Mouse (Mus musculus) intestine, embryonic 15.5 days (tissue): Measurements from ENCODE around the gene Smim5. TPM values are rescaled to one million over a fixed set of nuclear protein-coding genes. Genes with fewer than 3 reads are reported as not detected.

ENCODE experiments used
- ATAC-seq: fragments of 200-750 bp; cut with Nextera tagmentation; 2 replicates; pipeline ENCODE4 v1.8.0; 2017; ENCODE audit warnings: moderate TSS enrichment, moderate library complexity
- H3K27ac ChIP-seq: fragments of 300-500 bp; sonication (generic); 2 replicates; pipeline ENCODE4 v1.5.1; 2015; ENCODE audit warnings: mild to moderate bottlenecking, inconsistent platforms
- H3K27me3 ChIP-seq: fragments of 300-500 bp; sonication (generic); replicated peaks from 2 replicates; pipeline ENCODE4 v1.6.1; 2015; ENCODE audit warnings: inconsistent platforms
- H3K36me3 ChIP-seq: fragments of 300-500 bp; sonication (generic); 2 replicates; pipeline ENCODE4 v1.6.1; 2015; ENCODE audit warnings: inconsistent platforms
- H3K4me1 ChIP-seq: fragments of 300-500 bp; sonication (generic); replicated peaks from 2 replicates; pipeline ENCODE4 v1.6.1; 2015; ENCODE audit warnings: inconsistent platforms
- H3K4me2 ChIP-seq: fragments of 300-500 bp; sonication (generic); replicated peaks from 2 replicates; pipeline ENCODE4 v1.6.1; 2015; ENCODE audit warnings: mild to moderate bottlenecking, inconsistent platforms
- H3K4me3 ChIP-seq: fragments of 300-500 bp; sonication (generic); replicated peaks from 2 replicates; pipeline ENCODE4 v1.5.1; 2015; ENCODE audit warnings: inconsistent platforms
- H3K9ac ChIP-seq: fragments of 300-500 bp; sonication (generic); 2 replicates; pipeline ENCODE4 v1.6.1; 2015; ENCODE audit warnings: inconsistent platforms
- H3K9me3 ChIP-seq: fragments of 300-500 bp; sonication (generic); 2 replicates; pipeline ENCODE4 v1.6.1; 2016; ENCODE audit warnings: inconsistent platforms
- WGBS: fragments of 180-500 bp; shearing (Covaris S2); methylation state at CpG from one replicate; pipeline ENCODE4 v1.1.7; 2015; 5-methylcytosine and 5-hydroxymethylcytosine counted together
- polyA plus RNA-seq: library from polyadenylated mRNA; unstranded; fragments of >200 nt; fragmentation: Nextera tagmentation; extraction: Ambion mirVana; gene quantifications from 2 replicates; pipeline ENCODE4 v1.2.1, GENCODE M21; 2015

The Smim5 gene
- polyA plus RNA-seq, 1 experiment from 2014 or later = 1.6 TPM

DNA sequence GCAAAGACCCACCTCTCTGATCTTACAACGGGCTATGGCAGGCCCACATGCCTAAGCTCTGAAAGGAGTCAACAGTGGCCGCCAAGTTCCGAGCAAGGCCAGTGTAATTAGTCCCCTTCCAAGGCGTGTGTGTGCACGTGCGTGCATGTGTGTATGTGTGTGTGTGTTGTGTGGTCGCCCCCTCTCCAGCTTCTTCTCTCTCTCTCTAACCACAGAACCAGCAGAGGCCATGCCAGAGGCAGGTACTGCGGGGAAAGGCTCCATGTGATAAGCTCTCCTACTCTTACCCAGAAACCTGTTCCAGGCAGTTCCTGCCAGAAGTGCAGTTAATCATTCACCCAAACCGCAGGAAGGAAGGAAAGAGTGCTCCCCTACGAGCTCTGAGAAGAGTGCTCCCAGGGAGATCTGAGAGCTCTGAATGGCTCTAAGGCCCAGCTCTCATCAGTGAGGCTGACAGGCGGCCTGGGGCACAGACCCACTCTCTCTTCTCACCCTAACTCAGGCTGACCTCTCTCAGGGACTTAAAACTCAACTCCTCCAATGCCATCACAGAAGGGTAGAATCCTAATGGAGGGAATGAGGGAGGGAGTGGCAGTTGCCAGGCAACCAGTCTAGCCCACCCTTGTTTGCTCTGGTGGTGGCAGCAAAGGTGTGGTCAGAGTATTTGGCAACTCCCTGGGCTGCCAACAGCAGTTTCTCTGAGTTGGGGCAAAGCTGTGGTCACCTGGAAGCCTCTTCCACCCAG lies 12.0 kb downstream of the Smim5 start, which contains the start of gene Smim6:
Smim6 (plus strand) TSS at position 386 of the 745 bp plus-strand sequence.
- H3K27ac ChIP-seq = peak within 1 kb of the TSS; percentile 92
- H3K27me3 ChIP-seq = no peaks in the 10 kb centered on the region
- H3K4me3 ChIP-seq = peak within 1 kb of the TSS; percentile 23
- peak; percentile 94 for ATAC-seq
- H3K9me3 ChIP-seq = no peaks in the 10 kb centered on the region
- WGBS = 47% methylated on average over 11 of the region's 11 CpGs
- peak within 1 kb of the TSS; percentile 48 for H3K4me2 ChIP-seq
- peaks cover 10% of the 10 kb centered on the region; the same call in 1 of the 2 replicates for H3K4me1 ChIP-seq
- H3K9ac ChIP-seq = peak within 1 kb of the TSS; percentile 20; the same call in 1 of the 2 replicates
- H3K36me3 ChIP-seq = 0 out of 2 replicates have a peak, but pooled peaks cover 2% of the 10 kb centered on the region

DNA sequence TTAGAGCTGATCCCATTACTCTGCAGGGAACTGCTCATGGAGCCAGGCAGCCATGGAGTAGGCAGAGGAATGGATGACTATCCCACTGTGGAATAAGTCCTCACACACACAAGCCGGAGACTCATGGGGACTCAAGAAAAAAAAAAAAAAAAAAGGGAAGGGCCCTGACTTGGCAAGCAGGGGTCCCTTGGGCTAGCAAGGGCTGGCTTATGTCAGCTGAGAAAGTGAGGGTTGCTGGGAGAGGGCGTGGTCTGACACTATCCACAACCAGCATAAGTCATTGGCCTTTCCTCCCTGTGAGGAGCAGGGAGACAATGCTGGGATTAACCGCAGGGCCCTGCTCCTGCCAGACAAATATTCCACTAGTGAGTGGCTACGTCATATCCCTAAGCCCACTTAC lies 16.8 kb downstream of the Smim5 start:
- no peak overlapping the region for H3K9ac ChIP-seq
- H3K4me3 ChIP-seq = no peak overlapping the region
- H3K4me2 ChIP-seq = no peak overlapping the region
- no peaks in the 10 kb centered on the region for H3K9me3 ChIP-seq
- H3K27me3 ChIP-seq = no peaks in the 10 kb centered on the region
- 0 out of 2 replicates have a peak, but pooled peaks cover 2% of the 10 kb centered on the region for H3K4me1 ChIP-seq
- H3K36me3 ChIP-seq = 0 out of 2 replicates have a peak, but pooled peaks cover 2% of the 10 kb centered on the region
- no peak overlapping the region for H3K27ac ChIP-seq
- WGBS = 88% methylated on average over 4 of the region's 4 CpGs
- no peak for ATAC-seq

DNA sequence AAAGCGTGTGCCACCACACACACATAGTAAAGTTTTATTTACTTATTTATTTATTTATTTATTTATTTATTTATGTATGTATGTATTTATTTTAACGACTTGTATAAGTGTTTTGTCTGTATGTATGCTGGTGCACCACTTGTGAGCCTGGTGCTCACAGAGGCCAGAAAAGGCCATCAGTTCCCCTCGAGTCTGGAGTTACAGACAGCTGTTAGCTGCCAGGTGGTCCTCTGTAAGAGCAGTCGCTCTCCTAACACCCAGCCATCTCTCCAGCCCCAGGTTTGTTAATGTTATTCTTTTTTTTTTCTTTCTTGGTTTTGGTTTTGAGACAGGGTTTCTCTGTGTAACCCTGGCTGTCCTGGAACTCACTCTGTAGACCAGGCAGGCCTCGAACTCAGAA lies 18.9 kb downstream of the Smim5 start:
- H3K27ac ChIP-seq = no peak overlapping the region
- H3K4me1 ChIP-seq = 0 out of 2 replicates have a peak, but pooled peaks cover under 1% of the 10 kb centered on the region
- peaks cover 7% of the 10 kb centered on the region; the same call in 1 of the 2 replicates for H3K36me3 ChIP-seq
- no peak overlapping the region for H3K4me2 ChIP-seq
- no peak for ATAC-seq
- no peaks in the 10 kb centered on the region for H3K9me3 ChIP-seq
- 80% methylated on average over 5 of the region's 5 CpGs for WGBS
- H3K4me3 ChIP-seq = no peak overlapping the region
- no peaks in the 10 kb centered on the region for H3K27me3 ChIP-seq
- H3K9ac ChIP-seq = no peak overlapping the region

DNA sequence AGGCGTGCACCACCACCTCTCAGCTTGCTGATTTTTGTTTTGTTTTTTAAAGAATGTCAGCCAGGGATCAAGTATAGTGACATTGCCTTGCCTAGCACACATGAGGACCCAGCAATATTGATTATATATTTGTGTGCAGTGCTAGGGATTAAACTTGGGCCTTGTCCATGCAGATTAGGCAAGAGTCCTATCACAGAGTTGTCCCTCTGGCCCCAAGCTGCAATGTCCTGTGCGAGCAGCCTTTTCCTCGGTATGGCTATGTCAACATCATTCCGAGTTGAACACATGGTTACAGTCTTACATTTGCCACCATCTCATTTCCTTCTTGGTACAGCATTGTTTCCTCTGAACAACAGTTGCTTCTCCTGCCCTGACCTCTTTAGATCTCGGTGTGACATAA lies 19.3 kb downstream of the Smim5 start:
- Histone ChIP-seq H3K36me3 (peaks cover 7% of the 10 kb centered on the region; the same call in 1 of the 2 replicates), H3K4me3 (no peak overlapping the region), H3K4me1 (no peaks in the 10 kb centered on the region), H3K9ac (no peak overlapping the region), H3K27ac (no peak overlapping the region), H3K27me3 (no peaks in the 10 kb centered on the region), H3K9me3 (no peaks in the 10 kb centered on the region), H3K4me2 (no peak overlapping the region)
- no peak for ATAC-seq
- WGBS = 86% methylated on average over 5 of the region's 5 CpGs

DNA sequence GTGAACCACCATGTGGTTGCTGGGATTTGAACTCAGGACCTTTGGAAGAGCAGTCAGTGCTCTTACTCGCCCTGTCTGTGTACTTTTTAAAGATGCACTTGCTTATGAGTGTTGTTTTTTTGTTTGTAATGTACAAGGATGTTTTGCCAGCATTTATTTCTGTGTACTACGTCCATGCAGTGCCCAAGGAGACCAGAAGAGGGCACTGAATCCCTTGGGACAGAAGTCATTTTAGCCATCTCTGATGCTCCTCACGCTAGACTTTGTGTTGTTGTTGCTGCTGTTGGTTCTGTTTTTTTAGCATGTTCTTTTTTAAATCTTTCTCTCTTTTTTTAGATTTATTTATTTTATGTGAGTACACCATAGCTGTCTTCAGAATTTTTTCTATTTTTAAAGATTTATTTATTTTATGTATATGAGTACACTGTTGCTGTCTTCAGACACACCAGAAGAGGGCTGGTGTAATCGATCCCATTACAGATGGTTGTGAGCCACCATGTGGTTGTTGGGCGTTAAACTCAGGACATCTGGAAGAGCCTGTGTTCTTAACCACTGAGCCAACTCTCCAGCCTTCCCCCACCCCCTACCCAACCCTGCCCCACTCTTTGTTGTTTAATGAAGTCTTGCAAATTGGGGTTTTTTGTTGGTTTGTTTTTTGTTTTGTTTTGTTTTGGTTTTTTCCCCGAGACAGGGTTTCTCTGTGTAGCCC lies 20.5 kb downstream of the Smim5 start:
- Histone ChIP-seq H3K9ac (no peak overlapping the region), H3K4me2 (no peak overlapping the region), H3K4me3 (no peak overlapping the region), H3K27ac (no peak overlapping the region), H3K27me3 (no peaks in the 10 kb centered on the region), H3K36me3 (peaks cover 7% of the 10 kb centered on the region; the same call in 1 of the 2 replicates), H3K9me3 (no peaks in the 10 kb centered on the region), H3K4me1 (no peaks in the 10 kb centered on the region)
- 51% methylated on average over 6 of the region's 6 CpGs for WGBS
- ATAC-seq = no peak; the same call in 1 of the 2 replicates

DNA sequence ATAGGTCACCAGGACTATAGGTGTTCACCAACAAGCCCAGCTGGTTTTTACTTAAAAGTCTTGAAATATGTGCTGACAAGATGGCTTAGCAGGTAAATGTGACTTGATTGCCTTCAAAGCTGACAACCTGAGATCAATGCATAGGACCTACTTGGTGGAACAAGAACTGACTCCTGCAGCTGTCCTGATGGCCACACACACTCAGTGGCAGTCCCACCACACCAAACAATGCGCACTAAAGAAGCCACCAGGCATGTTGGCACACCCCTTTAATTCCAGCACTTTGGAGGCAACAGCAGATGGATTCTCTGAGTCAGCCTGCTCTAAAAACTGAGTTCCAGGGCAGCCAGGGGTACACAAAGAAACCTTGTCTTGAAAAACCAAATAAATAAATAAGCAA lies 22.2 kb downstream of the Smim5 start:
- no peaks in the 10 kb centered on the region for H3K27me3 ChIP-seq
- no peak overlapping the region for H3K4me3 ChIP-seq
- no peak for ATAC-seq
- 86% methylated on average over 1 of the region's 1 CpGs for WGBS
- H3K9me3 ChIP-seq = no peaks in the 10 kb centered on the region
- no peak overlapping the region for H3K27ac ChIP-seq
- no peak overlapping the region for H3K9ac ChIP-seq
- H3K36me3 ChIP-seq = peaks cover 4% of the 10 kb centered on the region; the same call in 1 of the 2 replicates
- H3K4me1 ChIP-seq = no peaks in the 10 kb centered on the region
- H3K4me2 ChIP-seq = no peak overlapping the region

DNA sequence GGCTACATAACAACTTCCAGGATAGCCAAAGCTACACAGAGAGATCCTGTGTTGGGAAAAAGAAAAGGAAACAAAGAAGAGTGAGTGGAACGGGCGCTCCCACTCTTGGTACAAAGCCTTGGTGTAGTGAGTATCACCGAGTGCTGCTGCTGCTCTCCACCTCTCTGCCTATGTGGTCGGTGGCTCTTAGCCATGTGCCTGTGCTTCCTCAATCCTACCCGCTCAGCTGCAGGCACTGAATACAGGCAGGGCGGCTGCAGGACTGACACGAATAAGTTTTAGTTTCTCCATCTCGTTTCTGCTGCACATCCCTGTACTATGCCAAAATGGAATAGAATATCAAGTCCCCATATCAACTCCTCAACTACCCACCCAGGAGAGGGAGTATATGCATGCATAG lies 29.3 kb downstream of the Smim5 start:
- 86% methylated on average over 8 of the region's 8 CpGs for WGBS
- H3K9ac ChIP-seq = no peak overlapping the region

DNA sequence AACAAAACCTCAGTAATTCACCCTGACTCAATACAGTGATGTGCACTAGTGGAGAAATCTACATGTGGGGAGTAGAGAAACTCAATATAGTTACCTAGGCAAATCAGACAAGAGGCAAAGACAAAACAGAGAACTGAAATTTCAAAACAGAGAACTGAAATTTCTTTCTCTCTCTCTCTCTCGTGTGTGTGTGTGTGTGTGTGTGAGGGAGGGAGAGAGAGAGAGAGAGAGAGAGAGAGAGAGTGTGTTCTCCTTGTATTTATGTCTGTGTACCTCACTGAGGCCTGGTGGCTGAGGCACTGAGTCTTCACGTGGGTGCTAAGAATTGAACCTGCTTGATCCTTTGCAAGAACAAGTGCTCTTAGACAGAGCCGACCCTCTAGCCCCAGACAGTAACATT lies 30.1 kb downstream of the Smim5 start:
- H3K9ac ChIP-seq = no peak overlapping the region
- H3K4me3 ChIP-seq = no peak overlapping the region
- H3K27ac ChIP-seq = no peak overlapping the region
- 79% methylated on average over 2 of the region's 3 CpGs for WGBS
- no peaks in the 10 kb centered on the region for H3K36me3 ChIP-seq
- no peak overlapping the region for H3K4me2 ChIP-seq
- H3K27me3 ChIP-seq = no peaks in the 10 kb centered on the region
- ATAC-seq = no peak
- H3K9me3 ChIP-seq = no peaks in the 10 kb centered on the region
- peaks cover 18% of the 10 kb centered on the region for H3K4me1 ChIP-seq

More for the DNA sequence above, 29.3 kb downstream of the Smim5 start:
- Histone ChIP-seq H3K27ac (no peak overlapping the region), H3K4me1 (peaks cover 12% of the 10 kb centered on the region), H3K36me3 (no peaks in the 10 kb centered on the region), H3K4me3 (no peak overlapping the region), H3K9me3 (no peaks in the 10 kb centered on the region), H3K27me3 (no peaks in the 10 kb centered on the region), H3K4me2 (no peak overlapping the region)
- ATAC-seq = no peak

DNA sequence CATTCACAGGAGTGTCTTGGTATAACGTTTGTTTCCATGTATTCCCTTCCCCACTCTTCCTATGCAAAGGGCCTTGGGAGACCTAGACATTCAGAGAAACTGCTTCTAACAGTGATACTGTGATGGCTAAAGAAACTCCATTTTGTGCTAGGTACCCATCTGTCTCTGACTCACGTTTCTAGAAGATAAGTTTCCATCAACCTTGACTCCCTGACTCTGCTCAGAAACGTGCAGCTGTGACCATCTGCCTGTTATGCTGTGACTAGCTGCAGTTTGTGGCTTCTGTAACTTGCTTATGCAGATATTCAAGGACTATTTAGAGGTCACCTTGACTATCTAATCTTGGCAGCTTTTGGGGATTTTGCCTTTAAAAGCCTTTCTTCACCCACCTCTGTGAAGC lies 31.5 kb downstream of the Smim5 start:
- no peak overlapping the region for H3K9ac ChIP-seq
- no peak for ATAC-seq
- peaks cover 18% of the 10 kb centered on the region for H3K4me1 ChIP-seq
- no peaks in the 10 kb centered on the region for H3K27me3 ChIP-seq
- peaks cover 4% of the 10 kb centered on the region; the same call in 1 of the 2 replicates for H3K36me3 ChIP-seq
- no peak overlapping the region for H3K4me3 ChIP-seq
- 72% methylated on average over 3 of the region's 3 CpGs for WGBS
- no peaks in the 10 kb centered on the region for H3K9me3 ChIP-seq
- no peak overlapping the region for H3K27ac ChIP-seq
- H3K4me2 ChIP-seq = no peak overlapping the region

DNA sequence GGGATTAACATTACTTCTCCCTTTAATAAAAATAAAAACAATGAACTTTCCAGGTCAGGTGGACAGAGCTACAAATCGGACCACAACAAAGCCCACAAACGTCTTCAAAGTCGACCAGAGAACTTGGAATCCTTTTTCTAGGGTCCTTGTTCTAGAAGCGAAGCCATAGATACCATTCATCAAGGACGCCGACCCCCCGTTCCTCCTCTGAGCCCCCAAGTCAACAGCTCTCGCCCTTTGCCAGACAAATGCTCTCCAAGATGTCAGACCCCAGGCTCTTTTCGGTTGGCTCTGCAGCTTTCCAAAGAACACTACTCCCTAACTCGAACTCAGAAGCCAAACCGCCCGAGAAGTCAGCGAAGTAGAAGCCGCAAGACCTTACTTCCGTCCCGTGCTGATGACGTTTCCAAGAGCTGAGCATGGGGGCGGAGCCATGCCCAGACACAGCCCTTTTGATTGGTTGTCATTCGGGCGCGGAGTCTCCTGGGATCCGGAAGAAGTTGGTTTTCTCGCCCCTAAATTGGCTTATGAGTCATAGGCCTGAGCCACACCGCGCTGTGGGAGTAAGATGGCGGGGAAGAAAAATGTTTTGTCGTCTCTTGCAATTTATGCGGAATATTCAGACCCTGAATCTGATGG lies 33.5 kb downstream of the Smim5 start, which contains the start of the genes Sap30bp and Recql5:
Sap30bp (plus strand) TSS at position 175 of the 639 bp plus-strand sequence.
Recql5 (minus strand) TSS at position 370 of the 639 bp plus-strand sequence.
- Histone ChIP-seq H3K9ac (peak within 1 kb of the TSS; percentile 70), H3K36me3 (peaks cover 13% of the 10 kb centered on the region; the same call in 1 of the 2 replicates), H3K4me3 (peak within 1 kb of the TSS; percentile 68), H3K27me3 (no peaks in the 10 kb centered on the region), H3K9me3 (no peaks in the 10 kb centered on the region), H3K4me2 (peak within 1 kb of the TSS; percentile 74), H3K4me1 (peaks cover 18% of the 10 kb centered on the region), H3K27ac (no peak within 1 kb of the TSS)
- ATAC-seq = peak; percentile 100
- WGBS = under 1% methylated on average over 28 of the region's 28 CpGs

DNA sequence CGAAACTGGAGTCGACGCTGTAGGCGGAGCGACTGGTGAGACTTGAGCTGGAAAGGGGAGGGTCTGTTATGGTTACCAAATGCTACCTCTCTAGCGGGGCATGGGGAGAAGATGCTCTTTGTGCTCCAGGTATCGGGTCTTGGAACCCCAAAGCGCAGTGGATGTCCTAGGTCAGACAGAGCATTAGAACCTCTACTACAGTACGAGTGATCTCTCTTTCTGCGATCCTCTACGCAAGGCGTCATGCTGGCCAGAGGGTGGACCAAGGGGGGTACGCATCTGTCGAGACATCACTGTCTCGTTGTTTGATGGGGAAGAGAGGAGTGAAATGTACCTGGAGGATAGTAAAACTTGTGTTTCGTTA lies 34.0 kb downstream of the Smim5 start:
- Histone ChIP-seq H3K27me3 (no peaks in the 10 kb centered on the region), H3K9me3 (no peaks in the 10 kb centered on the region), H3K9ac (peak overlapping the region; percentile 70), H3K4me2 (peak overlapping the region; percentile 74), H3K36me3 (peaks cover 15% of the 10 kb centered on the region; the same call in 1 of the 2 replicates), H3K4me3 (peak overlapping the region; percentile 68), H3K4me1 (peaks cover 18% of the 10 kb centered on the region), H3K27ac (no peak overlapping the region)
- under 1% methylated on average over 16 of the region's 16 CpGs for WGBS
- peak; percentile 66 for ATAC-seq
